Mouse (Mus musculus) adrenal gland, adult 18-20 months (tissue): ENCODE results near the gene 1700016K19Rik. TPM values are rescaled to one million over a fixed set of nuclear protein-coding genes. Genes with fewer than 3 reads are reported as not detected.
A peak's percentile ranks its signal among the peaks of the same experiment; 100 is the strongest.

Source experiments
- DNase-seq, 2 experiments: peaks; one replicate each; pipeline ENCODE4 v3.0.0; 2021 to 2022; ENCODE audit warnings: low spot score in 2 of 2
- long read RNA-seq, 2 experiments: library from polyadenylated mRNA; stranded (forward); transcript quantifications; one replicate each; pipeline ENCODE4 v2.0.0; 2021
- total RNA-seq, 2 experiments: library from RNA; stranded (reverse); gene quantifications; 1 replicate in 1 of 2; 2 replicates in 1 of 2; pipeline ENCODE4 v1.2.3; 2021

The 1700016K19Rik gene
- not detected for total RNA-seq
- long read RNA-seq, experiment 1 = 0 reads
- long read RNA-seq, experiment 2 = 0 reads

DNA sequence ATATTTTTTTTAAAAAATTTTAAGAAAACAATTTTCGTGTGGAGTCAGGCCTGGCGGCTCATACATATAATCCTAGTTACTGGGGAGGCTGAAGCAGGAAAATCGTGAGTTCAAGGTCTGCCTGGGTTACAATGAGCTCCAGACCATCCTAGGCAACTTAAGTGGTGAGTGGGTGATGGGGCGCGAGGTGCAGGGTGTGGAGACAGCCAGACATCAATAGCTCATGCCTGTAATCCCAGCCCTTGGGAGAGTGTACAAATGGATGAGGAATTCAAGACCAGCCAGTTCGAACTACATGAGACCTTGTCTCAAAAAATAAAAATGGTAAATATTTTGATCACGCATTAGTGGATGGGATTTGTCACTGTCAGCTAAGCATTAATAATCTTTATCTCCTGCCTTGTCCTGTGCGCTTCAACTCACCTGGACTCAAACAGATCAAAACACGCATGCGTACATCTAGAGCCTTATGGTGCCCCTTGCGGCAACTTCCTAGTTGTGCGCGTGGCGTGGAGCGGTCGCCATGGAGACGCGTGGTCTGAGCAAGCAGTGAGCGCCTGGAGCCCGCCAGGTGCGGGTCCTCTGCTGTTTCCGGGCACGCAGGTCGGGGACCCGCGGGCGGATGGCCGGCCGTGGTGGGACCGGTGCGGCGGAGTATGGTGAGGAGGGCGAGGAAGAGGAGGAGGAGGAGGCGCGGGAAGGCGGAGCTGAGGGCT, at the start of gene 1700016K19Rik:
Gene 1700016K19Rik (plus strand): TSS at position 473 of the 716 bp plus-strand sequence.
- DNase-seq = peak; percentile 51 to 69

DNA sequence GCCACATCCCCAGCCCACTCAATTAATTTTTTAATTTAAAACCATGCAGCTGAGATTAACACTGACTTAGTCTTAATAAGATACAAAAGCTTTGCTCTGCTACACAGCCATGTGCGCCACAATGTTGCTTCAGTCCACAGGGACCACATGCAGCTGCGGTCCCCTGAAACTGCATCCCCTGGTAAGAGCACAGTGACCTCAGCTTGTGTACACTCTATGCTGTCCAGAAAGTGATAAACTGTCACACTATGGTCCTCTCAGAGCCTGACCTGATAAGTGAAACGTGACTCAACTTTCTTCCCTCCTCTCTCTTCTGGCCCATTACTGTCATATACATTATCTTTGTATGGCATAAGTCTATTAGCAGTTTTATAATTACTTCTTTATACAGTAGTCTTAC, 49.3 kb upstream of the 1700016K19Rik start:
- DNase-seq = no peak

GRCm38 (mm10) chr11:75951895-75952294, 47.8 kb upstream of the 1700016K19Rik start:
- DNase-seq = no peak

GRCm38 (mm10) chr11:75954896-75955295, 44.8 kb upstream of the 1700016K19Rik start:
- DNase-seq = no peak

DNA sequence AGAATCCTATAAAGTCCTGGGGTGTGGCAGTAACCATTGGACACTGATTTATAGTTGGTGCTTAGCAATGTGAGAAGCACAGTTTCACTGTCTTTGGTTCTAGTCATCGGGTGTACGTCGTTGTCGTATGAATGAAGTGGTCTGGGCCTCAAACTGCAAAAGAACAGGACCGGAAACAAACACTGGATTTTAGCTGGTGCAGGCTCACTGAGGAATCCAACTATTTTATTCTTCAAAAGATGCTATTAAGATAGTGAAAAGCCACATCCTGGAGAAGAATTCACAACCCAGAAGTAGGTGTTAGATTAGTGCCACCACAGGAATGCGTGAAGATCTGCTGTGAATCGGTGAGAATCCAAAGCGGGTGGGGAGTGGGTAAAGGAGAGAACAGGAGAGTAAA, 43.1 kb upstream of the 1700016K19Rik start:
- DNase-seq = no peak

GRCm38 (mm10) chr11:75957124-75957832, 42.4 kb upstream of the 1700016K19Rik start:
- no peak for DNase-seq

DNA sequence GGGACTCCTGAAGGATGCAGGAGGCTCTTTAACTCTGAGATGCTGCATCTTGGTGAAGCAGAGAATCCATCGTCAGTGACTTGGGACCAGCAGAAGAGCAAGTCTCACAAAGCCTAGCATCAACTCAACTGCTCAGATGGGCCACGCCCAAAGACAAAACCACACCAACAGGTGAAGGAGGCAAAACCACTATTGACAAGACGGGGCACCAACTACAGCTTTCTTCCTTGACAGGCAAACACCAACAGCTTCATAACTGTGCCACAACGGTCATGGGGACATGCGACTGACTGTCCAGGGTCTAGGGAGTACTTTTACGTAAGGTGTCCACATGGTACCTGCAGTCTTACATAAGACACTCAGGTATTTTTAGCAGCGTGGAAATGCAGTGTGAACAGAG, 37.9 kb upstream of the 1700016K19Rik start:
- DNase-seq = no peak

DNA sequence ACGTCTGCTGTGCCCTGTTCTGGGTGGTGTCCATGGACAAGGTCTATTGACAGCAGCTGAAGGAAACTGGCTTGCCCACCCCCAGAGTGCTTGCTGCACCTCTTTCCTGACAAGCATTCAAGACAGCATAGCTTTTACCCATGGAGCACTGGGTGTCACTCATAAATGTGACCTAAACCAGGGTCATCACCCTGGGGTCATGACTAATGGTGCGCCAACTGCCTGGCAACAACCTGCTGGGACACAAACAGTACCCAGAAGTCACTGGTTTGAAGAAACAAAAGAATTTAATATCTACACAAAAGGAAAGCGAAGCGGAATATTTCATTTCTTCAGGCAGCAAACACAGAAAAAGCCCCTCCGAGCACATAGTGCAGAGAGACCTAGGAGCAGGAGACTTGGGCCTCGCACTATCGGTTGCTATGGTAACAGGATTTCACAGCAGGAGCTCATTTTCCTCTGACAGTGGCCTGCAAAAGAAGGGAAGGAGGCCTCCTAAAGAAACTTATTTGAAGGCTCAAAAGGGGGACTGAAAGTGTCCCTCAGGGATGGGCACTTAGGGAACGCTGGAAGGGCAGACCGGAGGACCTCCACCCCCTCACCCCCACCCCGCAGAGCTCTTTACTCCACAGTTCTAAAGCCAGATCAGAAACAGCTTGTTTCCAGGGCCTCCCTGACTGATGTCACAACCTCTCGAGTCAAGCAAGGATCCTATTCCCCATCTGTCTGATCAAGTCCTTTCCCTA, 35.8 kb upstream of the 1700016K19Rik start:
- no peak for DNase-seq

DNA sequence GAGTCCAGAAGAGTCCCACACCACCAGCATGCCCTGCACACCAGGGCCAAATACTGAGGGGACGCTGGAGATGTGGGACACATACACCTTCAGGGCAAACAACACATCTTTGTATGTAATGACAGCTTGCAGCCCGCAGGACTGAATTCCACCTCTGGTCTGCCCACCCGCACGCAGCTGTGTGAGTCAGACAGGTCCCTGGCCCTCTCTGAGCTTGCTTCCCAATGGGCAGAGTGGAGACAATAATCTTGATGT, 35.3 kb upstream of the 1700016K19Rik start:
- no peak for DNase-seq

DNA sequence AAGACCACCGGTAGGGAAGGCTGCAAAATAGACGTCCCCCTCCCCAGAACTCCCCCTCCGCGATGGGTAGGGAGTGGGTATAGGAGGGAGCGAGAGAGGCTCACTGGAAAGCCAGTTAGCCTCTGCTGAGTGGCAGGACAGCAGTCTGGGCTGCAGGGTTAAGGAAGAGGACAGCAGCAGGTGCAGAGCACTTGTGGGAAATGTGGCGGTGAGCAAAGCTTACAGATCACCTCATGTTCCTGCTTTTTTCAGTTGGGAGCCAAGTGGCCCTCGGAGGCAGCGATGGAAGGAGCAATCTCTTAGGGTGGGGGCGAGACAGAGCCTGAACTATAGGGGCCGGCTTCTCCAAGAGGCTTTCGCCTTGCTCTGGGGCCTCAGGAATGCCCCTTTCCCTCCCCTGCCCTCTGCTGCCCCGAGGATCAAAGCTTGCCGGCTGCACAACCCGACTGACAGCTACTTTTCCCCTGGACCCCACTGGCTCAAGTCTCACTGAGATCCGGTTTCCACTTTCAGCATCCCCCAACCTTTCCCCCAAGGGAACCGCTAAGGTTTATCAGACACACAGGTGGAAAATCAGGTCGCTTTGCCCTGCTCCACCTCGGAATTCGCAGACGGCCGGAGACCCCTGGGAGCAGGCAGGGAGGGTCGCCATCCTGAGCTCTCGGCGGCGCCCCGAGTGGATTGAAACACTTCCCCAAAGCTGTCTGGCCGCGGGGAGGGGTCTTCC, 33.9 kb upstream of the 1700016K19Rik start:
- no peak for DNase-seq

- peak; percentile 91 to 94 for DNase-seq
These were observed 33.0 kb upstream of the 1700016K19Rik start for GRCm38 (mm10) chr11:75966401-75967372.

- DNase-seq = no peak
These were observed 31.0 kb upstream of the 1700016K19Rik start for GRCm38 (mm10) chr11:75968761-75969160.

DNA sequence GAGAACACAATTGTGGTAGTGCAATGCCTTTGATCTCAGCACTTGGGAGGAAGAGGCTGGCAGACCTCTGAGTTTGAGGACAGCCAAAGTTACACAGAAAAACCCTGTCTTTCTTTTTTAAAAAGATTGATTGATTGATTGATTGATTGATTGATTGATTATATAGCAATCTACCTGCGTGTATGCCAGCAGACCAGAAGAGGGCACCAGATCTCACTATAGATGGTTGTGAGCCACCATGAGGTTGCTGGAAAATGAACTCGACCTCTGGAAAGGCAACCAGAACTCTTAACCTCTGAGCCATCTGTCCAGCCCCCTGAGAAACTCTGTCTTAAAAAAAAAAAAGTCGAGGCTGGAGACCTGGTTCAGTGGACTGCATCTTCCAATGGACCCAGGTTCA, 29.1 kb upstream of the 1700016K19Rik start:
- no peak for DNase-seq

GRCm38 (mm10) chr11:75972188-75972587, 27.5 kb upstream of the 1700016K19Rik start:
- DNase-seq = no peak

DNA sequence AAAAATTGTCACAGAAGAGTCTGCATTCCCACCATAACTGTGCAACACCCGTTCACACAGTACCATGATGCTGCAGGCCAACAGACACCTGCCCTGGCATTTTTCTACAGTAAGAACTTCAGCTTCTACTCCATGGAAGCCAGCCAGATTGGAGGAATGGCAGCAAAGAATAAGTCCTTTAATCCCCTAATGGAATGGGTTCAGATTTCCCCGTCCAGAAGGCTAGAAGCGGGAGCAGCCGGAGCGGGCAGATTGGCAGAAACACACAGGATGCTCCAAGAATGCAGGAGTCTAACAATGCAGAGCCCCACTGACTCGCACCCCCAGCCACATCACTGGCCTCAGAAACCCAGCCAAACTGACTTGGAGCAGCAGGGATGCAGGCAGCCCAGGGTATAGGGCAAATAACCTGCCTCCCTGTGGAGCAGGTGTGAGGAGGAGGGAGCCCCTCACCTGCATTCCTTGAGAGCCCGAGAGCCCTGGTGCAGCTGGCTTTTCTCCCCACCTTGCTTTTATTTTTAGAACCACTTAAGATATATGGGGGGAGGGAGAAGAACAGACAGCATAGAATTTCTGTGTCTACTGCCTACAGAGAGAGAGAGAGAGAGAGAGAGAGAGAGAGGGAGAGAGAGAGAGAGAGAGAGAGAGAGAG, 26.7 kb upstream of the 1700016K19Rik start:
- DNase-seq = no peak

DNA sequence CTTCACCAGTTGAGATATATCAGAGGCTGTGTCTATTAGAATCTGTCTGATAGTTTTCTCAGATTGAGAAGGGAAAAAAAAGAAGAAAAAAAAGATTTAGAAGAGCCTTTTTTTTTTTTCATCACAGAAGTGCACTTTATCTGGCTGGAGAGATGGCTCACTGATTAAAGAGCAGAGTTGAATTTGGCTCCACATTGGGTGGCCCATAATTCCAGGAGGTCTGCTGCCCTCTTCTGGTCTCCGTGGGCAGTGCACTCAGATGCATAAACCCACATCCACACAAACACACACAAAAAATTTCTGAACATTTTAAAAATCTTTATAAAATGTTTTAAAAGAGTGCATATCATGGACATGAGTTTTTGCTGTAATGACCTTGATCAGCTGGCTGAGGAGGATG, 25.7 kb upstream of the 1700016K19Rik start:
- DNase-seq = no peak

DNA sequence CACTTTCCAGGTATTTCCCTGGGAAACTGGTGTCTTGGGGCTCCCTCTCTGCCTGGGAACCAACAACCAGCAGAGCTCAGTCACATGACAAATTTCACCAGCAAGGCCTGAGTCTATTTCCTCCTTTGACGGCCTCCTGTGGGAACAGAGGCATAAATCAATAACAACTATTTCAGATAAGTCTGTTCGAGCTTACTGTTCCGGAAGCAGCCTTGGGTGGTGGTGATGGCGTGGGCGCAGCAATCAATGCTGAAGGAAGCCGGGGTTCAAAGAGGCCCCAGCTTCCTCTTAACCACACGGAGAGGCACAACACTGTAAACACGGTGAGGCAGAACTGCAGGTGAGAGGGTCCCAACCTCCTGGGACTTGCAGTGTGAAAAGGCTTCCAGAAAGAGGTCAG, 23.0 kb upstream of the 1700016K19Rik start:
- no peak for DNase-seq

DNA sequence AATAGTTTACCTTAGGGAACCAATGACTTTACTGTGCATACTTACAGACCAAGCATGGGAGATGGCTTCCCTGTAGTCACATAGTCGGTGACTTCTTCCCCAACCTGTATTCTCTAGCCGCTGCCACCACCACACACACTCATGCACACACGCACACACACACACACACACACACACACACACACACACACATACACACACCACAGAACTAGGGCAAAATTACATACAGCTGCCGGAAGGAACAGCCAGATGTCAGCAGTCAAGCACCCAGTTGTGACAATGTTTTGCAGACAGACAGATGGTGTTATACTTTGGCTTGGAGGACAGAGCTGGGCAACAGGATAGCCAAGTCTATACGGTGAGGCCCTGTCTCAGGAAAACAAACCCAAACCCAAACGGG, 21.7 kb upstream of the 1700016K19Rik start:
- DNase-seq = no peak

GRCm38 (mm10) chr11:75980413-75980812, 19.3 kb upstream of the 1700016K19Rik start:
- no peak for DNase-seq

DNA sequence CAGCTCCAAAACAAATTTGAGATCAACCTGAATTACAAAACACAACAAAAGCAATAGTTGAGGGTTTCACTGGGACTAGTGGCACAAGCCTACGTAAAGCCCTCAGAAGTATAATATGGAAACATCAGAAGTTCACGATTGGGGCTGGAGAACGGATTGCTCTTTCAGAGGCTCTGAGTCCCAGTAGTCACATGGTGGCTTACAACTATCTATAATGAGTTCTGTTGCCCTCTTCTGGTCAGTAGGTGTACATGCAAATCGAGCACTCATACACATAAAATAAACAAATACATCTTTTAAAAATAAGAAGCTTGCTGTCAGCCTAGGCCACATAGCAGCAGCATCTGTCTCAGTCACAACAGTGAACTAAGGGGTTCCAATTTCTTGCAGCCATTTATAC, 16.5 kb upstream of the 1700016K19Rik start:
- no peak for DNase-seq
